Mouse (Mus musculus): ENCODE data around the gene Axdnd1. TPM values are rescaled to one million over a fixed set of nuclear protein-coding genes. Genes with fewer than 3 reads are reported as not detected.

Gene Axdnd1
- polyA plus RNA-seq, 1 experiment from 2014 or later, result 0.31 TPM

DNA sequence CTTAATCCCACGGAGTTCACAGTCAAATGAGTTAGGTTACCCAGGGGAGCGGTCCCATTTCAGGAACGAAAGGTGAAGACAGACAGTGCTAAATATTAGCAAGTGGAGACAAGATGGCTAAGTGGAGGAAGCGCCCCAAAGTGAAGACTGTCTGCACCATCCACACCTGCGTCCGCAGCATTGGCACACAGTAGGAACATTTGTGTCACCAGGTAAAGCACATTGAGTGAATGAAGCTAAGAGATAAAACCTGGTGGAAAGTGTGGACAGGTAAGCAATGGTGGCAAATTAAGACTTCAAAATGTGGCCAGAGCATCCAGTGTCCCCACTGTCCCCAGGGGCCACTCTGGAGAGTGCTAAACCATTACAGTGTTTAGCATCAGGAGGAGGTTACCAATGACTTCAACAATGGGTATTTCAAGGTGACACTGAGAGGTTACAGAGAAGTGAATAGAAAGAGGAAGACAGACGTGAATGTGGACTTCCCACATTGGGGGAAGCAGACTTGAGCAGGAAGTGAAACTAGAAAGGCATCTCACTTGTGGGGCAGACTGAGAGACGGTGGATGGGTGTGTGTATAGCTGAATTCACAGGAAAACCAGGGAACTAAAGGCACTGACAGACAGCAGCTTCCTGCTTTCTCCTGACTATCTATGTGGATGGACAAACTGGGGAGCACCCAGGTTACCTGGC is 16.2 kb upstream of the Axdnd1 start:
- Histone ChIP-seq H3K27me3 (no peaks in the 10 kb centered on the region), H3K4me3 (no peak overlapping the region), H3K4me1 (no peaks in the 10 kb centered on the region), H3K4me2 (no peak overlapping the region), H3K27ac (no peak overlapping the region), H3K36me3 (peaks cover 83% of the 10 kb centered on the region), H3K9ac (no peak overlapping the region), H3K9me3 (no peaks in the 10 kb centered on the region)
- 94% methylated on average over 8 of the region's 8 CpGs for WGBS
- no peak for ATAC-seq (ENCODE audit: insufficient number of reproducible peaks, insufficient read depth, low FRiP score, low TSS enrichment, low read depth)

DNA sequence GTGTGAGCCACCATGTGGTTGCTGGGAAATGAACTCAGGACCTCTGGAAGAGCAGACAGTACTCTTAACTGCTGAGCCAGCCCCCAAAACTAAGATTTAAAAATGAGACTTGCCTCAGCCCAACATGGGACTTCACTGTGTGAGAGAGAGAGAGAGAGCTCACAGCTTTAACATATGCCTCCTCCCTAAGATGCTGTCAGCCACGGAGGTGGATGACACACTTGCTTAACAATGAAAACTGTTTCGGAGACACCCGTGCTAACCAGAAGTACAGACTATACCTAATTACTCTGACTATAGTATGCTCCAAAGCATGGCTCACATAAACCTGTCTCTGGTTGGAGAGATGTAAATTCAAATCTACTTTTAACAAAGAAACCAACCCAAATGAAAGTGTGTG is 12.5 kb upstream of the Axdnd1 start:
- Histone ChIP-seq H3K36me3 (peaks cover 77% of the 10 kb centered on the region), H3K9me3 (no peaks in the 10 kb centered on the region), H3K27me3 (no peaks in the 10 kb centered on the region), H3K4me2 (no peak overlapping the region), H3K9ac (no peak overlapping the region), H3K4me3 (no peak overlapping the region), H3K27ac (no peak overlapping the region), H3K4me1 (no peaks in the 10 kb centered on the region)
- no peak for ATAC-seq (ENCODE audit: insufficient number of reproducible peaks, insufficient read depth, low FRiP score, low TSS enrichment, low read depth)
- WGBS, result 91% methylated on average over 3 of the region's 3 CpGs

DNA sequence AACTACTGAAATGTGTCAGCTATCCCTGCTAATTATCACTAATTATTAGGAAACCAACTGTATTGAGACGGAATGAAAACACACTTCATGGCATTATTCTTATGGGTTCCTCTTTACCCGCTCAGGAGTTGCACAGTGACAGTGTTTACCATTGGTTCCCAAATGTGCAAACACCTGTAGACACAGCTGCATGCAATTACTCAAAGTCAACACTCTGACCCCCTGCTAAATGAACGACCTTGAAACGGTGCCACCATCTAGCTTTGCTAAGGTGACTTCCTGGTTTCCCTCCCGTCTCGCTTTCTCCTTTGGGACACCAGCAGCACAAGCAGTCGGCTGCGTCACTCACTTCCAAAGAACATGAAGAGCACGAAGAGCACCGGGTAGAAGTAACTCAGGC is 11.5 kb upstream of the Axdnd1 start:
- H3K36me3 ChIP-seq, result peaks cover 69% of the 10 kb centered on the region

GRCm38 (mm10) chr1:156428434-156428833 is 7.5 kb upstream of the Axdnd1 start:
- Histone ChIP-seq H3K27ac (no peak overlapping the region), H3K4me3 (no peak overlapping the region), H3K9ac (no peak overlapping the region), H3K36me3 (peaks cover 33% of the 10 kb centered on the region), H3K4me1 (no peaks in the 10 kb centered on the region), H3K9me3 (no peaks in the 10 kb centered on the region), H3K4me2 (no peak overlapping the region), H3K27me3 (no peaks in the 10 kb centered on the region)
- 92% methylated on average over 6 of the region's 6 CpGs for WGBS
- ATAC-seq (ENCODE audit: insufficient number of reproducible peaks, insufficient read depth, low FRiP score, low TSS enrichment, low read depth), result no peak

More for the DNA sequence above, 11.5 kb upstream of the Axdnd1 start:
- Histone ChIP-seq H3K4me2 (no peak overlapping the region), H3K4me3 (no peak overlapping the region), H3K9me3 (no peaks in the 10 kb centered on the region), H3K9ac (no peak overlapping the region), H3K27me3 (no peaks in the 10 kb centered on the region), H3K27ac (no peak overlapping the region), H3K4me1 (no peaks in the 10 kb centered on the region)
- ATAC-seq (ENCODE audit: insufficient number of reproducible peaks, insufficient read depth, low FRiP score, low TSS enrichment, low read depth), result no peak
- WGBS, result 75% methylated on average over 10 of the region's 10 CpGs

DNA sequence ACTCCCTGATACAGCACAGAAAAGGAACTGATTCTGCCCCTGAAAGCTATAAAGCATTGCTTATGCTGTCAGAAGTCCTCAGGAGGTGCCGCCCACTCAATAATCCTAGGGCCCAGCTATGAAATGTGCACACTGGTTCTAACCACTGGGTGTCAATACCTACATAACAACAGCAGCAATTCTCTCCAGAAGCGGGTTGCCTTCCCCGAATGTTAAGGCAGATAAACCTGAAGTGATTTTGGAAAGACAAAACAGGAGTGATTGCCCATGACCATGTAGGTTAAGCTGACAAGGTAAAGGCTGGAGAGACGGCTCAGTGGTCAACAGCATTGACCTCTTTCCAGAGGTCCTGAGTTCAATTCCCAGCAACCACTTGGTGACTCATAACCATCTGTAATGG is 4.8 kb upstream of the Axdnd1 start:
- no peak overlapping the region for H3K4me2 ChIP-seq
- H3K36me3 ChIP-seq, result peaks cover 10% of the 10 kb centered on the region
- H3K4me3 ChIP-seq, result no peak overlapping the region
- no peak overlapping the region for H3K9ac ChIP-seq
- 93% methylated on average over 4 of the region's 4 CpGs for WGBS
- H3K27me3 ChIP-seq, result no peaks in the 10 kb centered on the region
- ATAC-seq (ENCODE audit: insufficient number of reproducible peaks, insufficient read depth, low FRiP score, low TSS enrichment, low read depth), result no peak
- H3K4me1 ChIP-seq, result peaks cover 4% of the 10 kb centered on the region; the same call in 1 of the 2 replicates
- no peak overlapping the region for H3K27ac ChIP-seq
- no peaks in the 10 kb centered on the region for H3K9me3 ChIP-seq

DNA sequence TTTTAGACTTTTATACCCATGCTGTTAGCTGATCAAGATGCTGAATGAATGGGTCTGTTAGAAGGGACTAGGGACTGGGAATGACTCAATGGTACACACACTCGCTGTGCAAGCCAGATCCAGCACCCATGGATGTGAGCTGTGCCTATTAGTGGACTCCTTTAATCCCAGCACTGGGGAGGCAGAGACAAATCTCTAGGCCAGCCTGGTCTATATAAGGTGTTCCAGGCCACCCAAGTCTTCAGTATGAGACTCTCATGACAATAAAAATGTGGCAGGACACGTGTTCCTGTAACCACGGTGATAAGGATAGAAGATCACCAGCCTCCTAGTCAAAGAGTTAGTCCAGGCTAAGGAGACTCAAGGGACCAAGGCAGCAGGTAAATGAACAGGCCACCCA is 3.1 kb upstream of the Axdnd1 start:
- peaks cover 1% of the 10 kb centered on the region; the same call in 1 of the 2 replicates for H3K36me3 ChIP-seq
- ATAC-seq (ENCODE audit: insufficient number of reproducible peaks, insufficient read depth, low FRiP score, low TSS enrichment, low read depth), result no peak
- H3K9me3 ChIP-seq, result no peaks in the 10 kb centered on the region
- no peak overlapping the region for H3K4me3 ChIP-seq
- H3K4me2 ChIP-seq, result no peak overlapping the region
- H3K27ac ChIP-seq, result no peak overlapping the region
- peaks cover 4% of the 10 kb centered on the region; the same call in 1 of the 2 replicates for H3K4me1 ChIP-seq
- H3K9ac ChIP-seq, result no peak overlapping the region
- WGBS, result 88% methylated on average over 3 of the region's 3 CpGs
- H3K27me3 ChIP-seq, result no peaks in the 10 kb centered on the region

DNA sequence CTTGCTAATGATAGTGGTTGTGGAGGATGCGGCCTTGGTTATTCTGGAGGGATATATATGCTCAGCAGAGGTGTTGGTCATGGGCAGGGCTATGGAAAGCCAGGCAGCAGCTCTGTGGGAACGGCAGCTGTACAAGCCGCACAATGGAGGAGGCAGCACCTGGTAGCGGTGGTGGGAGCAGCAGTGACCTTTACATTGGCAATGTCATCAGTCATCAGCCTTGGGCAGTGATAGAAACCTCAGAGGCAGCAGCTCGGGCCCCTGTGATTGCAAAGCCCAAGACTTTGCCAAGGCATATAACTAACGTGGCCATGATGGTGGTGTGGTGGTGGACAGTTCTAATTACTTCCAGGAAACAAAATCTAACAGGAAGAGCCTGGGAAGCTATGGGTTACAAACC is 2.5 kb upstream of the Axdnd1 start:
- Histone ChIP-seq H3K4me1 (peaks cover 4% of the 10 kb centered on the region; the same call in 1 of the 2 replicates), H3K4me2 (no peak overlapping the region), H3K36me3 (no peaks in the 10 kb centered on the region; the same call in 1 of the 2 replicates), H3K9me3 (no peaks in the 10 kb centered on the region), H3K4me3 (no peak overlapping the region), H3K27me3 (no peaks in the 10 kb centered on the region), H3K27ac (no peak overlapping the region), H3K9ac (no peak overlapping the region)
- ATAC-seq (ENCODE audit: insufficient number of reproducible peaks, insufficient read depth, low FRiP score, low TSS enrichment, low read depth), result no peak
- WGBS, result 83% methylated on average over 6 of the region's 6 CpGs

- Histone ChIP-seq H3K4me1 (peaks cover 4% of the 10 kb centered on the region; the same call in 1 of the 2 replicates), H3K4me2 (no peak overlapping the region), H3K9ac (no peak overlapping the region), H3K36me3 (no peaks in the 10 kb centered on the region), H3K27ac (no peak overlapping the region), H3K9me3 (no peaks in the 10 kb centered on the region), H3K27me3 (no peaks in the 10 kb centered on the region), H3K4me3 (no peak overlapping the region)
- ATAC-seq (ENCODE audit: insufficient number of reproducible peaks, insufficient read depth, low FRiP score, low TSS enrichment, low read depth), result no peak
- WGBS, result 72% methylated on average over 6 of the region's 6 CpGs
Measured at GRCm38 (mm10) chr1:156422856-156423255, 1.9 kb upstream of the Axdnd1 start.

GRCm38 (mm10) chr1:156418170-156418569 is 2.8 kb downstream of the Axdnd1 start:
- no peak overlapping the region for H3K27ac ChIP-seq
- H3K4me2 ChIP-seq, result no peak overlapping the region
- no peaks in the 10 kb centered on the region for H3K36me3 ChIP-seq
- no peak overlapping the region for H3K9ac ChIP-seq
- WGBS, result 61% methylated on average over 4 of the region's 4 CpGs
- no peak for ATAC-seq (ENCODE audit: insufficient number of reproducible peaks, insufficient read depth, low FRiP score, low TSS enrichment, low read depth)
- H3K4me1 ChIP-seq, result peaks cover 4% of the 10 kb centered on the region; the same call in 1 of the 2 replicates
- no peak overlapping the region for H3K4me3 ChIP-seq
- H3K27me3 ChIP-seq, result no peaks in the 10 kb centered on the region
- no peaks in the 10 kb centered on the region for H3K9me3 ChIP-seq

- Histone ChIP-seq H3K4me2 (no peak overlapping the region), H3K9me3 (no peaks in the 10 kb centered on the region), H3K36me3 (no peaks in the 10 kb centered on the region), H3K27me3 (no peaks in the 10 kb centered on the region), H3K27ac (0 out of 2 replicates have a peak overlapping the region, but pooled peaks have one; percentile 22), H3K4me1 (peaks cover 11% of the 10 kb centered on the region; the same call in 1 of the 2 replicates), H3K9ac (no peak overlapping the region), H3K4me3 (no peak overlapping the region)
- WGBS, result 71% methylated on average over 4 of the region's 4 CpGs
- ATAC-seq (ENCODE audit: insufficient number of reproducible peaks, insufficient read depth, low FRiP score, low TSS enrichment, low read depth), result no peak
Measured at GRCm38 (mm10) chr1:156408521-156408920, 12.4 kb downstream of the Axdnd1 start.

- Histone ChIP-seq H3K9ac (no peak overlapping the region), H3K4me3 (no peak overlapping the region), H3K4me2 (no peak overlapping the region), H3K4me1 (peaks cover 11% of the 10 kb centered on the region; the same call in 1 of the 2 replicates), H3K27me3 (no peaks in the 10 kb centered on the region), H3K27ac (0 out of 2 replicates have a peak overlapping the region, but pooled peaks have one; percentile 22), H3K9me3 (no peaks in the 10 kb centered on the region), H3K36me3 (no peaks in the 10 kb centered on the region)
- WGBS, result 59% methylated on average over 3 of the region's 3 CpGs
- ATAC-seq (ENCODE audit: insufficient number of reproducible peaks, insufficient read depth, low FRiP score, low TSS enrichment, low read depth), result no peak
Measured at GRCm38 (mm10) chr1:156408004-156408403, 13.0 kb downstream of the Axdnd1 start.

DNA sequence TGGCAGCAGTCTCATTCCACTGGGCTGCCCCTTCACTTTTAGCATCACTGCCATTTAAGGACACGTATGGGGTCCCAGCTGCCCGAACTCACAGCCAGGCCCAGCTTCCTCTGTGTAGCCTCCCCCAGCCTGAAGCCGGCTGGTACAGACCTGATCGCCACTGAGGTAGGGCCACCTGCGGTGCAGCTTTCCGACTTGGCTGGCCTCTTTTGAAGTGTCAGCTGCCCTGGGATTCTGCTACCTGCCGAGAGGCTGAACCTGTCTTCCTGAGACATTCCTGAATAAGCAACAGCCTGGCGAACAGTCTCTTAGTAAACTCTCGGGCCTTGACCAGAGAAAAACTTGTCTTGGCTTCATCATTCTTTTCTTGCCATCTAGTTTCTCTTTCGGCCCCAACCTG is 17.7 kb downstream of the Axdnd1 start:
- WGBS, result 48% methylated on average over 10 of the region's 10 CpGs
- no peak for ATAC-seq (ENCODE audit: insufficient number of reproducible peaks, insufficient read depth, low FRiP score, low TSS enrichment, low read depth)

More for the DNA sequence above, 17.7 kb downstream of the Axdnd1 start:
- Histone ChIP-seq H3K36me3 (no peaks in the 10 kb centered on the region), H3K27me3 (no peaks in the 10 kb centered on the region), H3K9ac (no peak overlapping the region), H3K9me3 (no peaks in the 10 kb centered on the region), H3K4me1 (peaks cover 5% of the 10 kb centered on the region; the same call in 1 of the 2 replicates), H3K27ac (no peak overlapping the region), H3K4me2 (no peak overlapping the region), H3K4me3 (no peak overlapping the region)
